Mouse (Mus musculus): ENCODE results near the gene Tgfbr3.
"Not testable (repeated sequence)": the region's sequence is repeated elsewhere in the genome, so short reads cannot be mapped to it uniquely, and the experiment has no call there.

The Tgfbr3 gene

DNA sequence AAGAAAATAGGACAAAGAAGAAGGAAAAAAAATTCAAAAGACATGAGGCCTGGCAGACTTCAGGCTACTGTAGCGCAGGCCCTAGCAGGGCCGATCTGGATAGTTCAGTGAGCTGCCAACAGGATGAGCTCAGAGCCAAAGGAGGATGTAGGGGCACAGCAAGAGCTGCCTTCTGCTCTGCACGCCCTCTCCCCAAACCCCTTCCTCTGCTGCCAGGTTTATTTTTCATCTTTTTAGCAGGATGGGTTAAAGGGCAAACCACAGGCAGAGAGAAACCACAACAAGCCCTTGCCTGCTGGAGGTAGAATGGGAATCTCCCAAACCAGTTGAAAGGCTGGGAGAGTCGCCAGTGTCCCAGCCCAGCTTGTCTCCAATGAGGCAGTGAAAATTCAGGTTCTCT lies 10.2 kb downstream of the Tgfbr3 start:
- DNase-seq (ENCODE audit: low spot score in 2 of 2), result no peak

DNA sequence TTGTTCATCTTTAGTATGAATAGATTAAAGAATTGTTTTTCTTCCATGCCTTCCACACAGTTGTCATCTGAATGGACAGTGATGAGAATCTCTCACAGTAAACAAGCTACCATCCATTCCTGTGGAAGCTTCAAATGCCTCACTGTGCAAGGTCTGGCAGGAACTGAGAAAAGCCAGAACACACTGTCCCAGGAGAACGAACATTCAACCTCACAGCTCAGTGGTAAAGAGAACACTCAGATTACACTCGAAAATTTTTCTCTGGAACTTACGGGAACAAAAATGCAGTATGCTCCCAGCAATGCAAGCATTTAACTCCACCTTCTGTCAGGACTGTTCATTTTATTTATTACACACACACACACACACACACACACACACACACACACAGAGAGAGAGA lies 13.2 kb downstream of the Tgfbr3 start:
- DNase-seq (ENCODE audit: low spot score in 2 of 2), result no peak

DNA sequence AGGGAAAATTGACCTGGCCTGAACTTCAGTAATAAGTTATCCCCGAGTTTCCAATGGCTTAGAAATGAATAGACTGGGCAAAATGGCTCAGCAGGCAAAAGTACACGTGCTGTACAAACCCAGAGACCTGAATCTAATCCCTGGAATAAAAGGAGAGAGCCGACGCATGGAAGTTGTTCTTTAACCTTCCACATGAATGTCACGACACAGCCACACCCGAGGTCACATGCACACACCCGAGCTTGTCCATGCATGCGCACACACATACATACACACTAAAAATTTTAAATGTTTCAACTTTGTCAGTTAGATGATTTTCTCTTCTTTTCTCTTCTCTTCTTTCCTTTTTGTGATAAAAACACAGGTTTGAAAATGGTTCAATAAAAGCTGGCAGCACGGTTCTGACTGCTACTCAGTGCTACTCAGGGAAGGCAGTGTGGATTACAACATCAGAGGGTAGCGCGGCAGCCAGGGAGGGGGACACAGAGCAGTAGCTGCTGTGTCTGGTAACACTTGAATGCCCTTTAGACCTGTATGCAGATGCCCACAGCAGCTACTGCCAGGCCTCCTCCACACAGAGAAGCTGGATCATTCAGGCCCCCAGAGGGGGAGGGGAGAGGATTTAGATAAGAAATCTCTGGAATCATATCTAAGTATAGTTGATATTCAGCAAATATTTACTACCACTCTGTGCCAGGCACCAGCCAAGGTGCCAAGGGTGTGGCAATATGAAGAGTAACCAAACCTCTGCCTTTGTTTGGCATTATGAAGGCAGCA lies 17.0 kb downstream of the Tgfbr3 start:
- no peak for DNase-seq (ENCODE audit: low spot score in 2 of 2)

DNA sequence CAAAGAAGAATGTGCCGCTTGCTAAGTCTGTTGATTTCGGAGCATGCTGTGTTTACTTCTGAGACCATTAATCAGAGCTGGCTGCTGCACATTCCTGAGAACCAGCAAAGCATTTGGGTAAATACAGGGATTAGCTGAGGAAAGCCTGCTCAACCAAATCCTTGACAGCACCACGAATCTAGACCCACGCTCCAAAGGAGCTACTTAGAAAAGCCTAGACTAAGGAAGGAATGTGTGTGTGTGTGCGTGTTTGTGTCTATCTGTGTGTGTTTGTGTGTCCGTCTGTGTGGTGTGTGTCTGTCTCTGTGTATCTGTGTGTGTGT lies 20.5 kb downstream of the Tgfbr3 start:
- DNase-seq (ENCODE audit: low spot score in 2 of 2), result no peak

DNA sequence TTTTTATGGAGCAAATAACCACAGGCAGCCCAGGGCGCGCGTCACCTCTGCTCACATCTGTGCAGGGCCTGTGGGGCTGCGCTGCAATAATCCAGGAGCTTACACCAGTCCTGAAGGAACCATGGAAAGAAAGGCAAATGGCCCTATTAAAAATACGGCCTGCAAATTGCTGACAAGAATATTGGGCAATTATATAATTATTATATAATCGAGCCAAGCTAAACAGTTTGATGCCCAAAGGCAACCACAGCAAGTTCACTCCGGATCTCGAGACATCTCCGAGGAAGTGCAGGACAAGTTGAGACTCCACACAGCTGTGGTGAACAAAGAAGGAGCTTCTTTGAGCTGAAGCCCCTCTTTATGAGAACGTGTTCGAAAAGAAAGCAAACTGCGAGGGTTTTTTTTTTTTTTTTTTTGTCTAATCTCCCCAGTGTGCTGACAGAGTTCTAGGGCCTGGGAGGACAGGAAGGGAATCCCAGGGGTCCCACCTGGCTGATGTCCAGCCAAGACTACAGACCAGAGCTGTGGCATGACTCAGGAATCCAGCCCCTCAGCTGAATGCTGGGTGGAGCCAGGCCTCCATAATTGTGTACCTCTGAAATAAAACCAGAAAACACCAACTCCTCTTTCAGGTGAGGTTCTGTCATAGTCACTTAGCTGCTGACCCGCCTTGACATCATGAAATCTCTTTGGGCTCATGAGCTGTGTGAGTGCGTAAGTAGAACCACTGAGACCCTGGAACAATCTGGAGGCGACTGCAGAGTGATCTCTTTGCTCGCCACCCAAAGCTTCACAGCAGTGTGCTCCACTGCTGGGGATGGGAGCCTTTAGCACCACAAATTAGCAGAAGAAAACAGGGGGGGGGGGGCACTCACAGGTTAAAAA lies 21.1 kb downstream of the Tgfbr3 start:
- DNase-seq (ENCODE audit: low spot score in 2 of 2), result no peak

DNA sequence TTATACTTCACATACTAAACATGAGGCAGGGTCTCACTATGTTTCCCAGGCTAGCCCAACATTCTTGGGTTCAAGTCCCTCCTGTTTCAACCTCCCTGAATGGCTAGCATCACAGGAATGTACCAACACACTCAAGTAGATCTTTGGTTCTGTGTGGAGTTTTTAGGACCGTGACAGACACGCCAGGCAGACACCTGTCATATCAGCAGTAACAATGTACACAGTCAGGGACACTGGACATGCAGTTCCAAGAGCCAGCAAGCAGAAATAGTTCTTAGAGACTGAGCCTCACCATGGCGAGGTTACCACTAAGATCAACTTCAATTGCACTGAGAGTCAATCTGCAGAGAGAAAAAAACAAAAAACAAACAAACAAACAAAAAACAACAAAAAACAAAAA lies 22.9 kb downstream of the Tgfbr3 start:
- DNase-seq (ENCODE audit: low spot score in 2 of 2), result no peak

DNA sequence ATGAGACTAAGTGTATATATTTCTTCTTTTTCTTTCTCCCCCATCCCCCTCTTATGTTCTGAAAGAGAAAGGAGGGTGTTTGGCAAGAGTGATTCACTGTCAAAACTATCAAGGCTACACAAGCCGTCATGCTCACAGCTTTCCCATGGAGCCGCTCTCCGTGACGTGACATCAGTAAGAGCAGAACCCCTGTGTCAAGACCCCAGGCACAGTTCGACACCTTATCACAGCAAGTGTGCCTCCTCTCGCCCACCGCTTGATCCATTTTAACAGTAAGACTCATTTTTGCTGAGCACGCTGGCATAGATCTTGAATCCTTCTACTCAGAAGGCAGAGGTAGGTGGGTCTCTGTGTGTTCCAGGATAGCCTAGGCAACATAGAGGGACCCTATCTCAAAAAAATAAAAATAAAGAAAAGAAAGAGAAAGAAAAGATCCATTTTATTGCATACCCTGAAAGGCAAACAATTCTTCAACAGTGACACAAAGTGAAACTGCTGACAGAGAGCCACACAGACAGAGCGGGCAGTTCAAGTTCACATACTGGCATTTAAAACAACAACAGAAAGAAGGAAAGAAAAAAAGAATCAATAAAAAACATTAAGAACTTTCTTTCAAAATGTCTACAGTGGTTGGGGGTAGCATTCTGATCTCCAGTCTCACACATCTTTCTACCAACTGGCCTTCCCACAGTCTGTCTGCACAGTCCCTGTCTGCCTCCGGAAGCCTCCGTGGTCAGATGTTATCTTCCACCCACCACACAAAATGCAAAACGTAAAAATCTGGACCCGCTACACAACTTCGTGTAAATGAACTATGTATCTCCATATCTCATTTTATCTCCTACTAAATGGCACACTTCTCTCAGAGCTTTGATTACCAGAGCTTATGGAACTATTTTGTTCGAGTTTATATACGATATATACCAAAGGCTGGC lies 24.7 kb downstream of the Tgfbr3 start:
- DNase-seq (ENCODE audit: low spot score in 2 of 2), result no peak

DNA sequence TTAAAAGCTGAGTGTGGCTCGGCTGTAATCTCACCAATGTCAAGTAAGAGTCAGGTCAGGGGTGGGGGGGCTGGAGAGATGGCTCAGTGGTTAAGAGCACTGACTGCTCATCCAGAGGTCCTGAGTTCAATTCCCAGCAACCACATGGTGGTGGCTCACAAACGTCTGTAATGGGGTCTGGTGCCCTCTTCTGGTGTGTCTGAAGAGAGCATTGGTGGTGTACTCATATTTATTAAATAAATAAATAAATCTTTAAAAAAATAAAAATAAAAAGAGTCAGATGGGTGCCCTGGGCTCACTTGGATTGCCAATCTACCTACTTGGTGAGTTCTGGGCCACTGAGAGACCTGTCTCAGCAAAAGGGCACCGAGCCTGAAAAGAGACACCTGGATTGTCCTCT lies 25.6 kb downstream of the Tgfbr3 start:
- no peak for DNase-seq (ENCODE audit: low spot score in 2 of 2)

DNA sequence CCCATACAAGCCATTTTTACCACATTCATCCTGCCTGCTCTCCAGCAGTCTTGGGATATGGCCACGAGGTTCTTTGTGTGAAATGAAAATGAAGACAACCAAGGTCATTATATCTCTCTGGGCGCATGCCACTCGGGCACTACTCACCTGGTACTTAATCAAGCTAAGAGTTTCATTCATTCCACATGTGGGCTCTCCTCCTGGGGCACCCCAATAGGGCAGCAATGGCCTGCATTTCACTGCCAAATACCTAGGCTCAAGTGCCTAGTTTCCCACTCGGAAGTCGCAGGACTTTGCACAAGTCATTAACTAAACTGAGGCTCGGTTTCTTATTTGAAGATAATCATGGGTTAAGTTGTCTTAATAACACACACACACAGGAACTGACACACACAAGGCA lies 27.5 kb downstream of the Tgfbr3 start:
- DNase-seq (ENCODE audit: low spot score in 2 of 2), result no peak

DNA sequence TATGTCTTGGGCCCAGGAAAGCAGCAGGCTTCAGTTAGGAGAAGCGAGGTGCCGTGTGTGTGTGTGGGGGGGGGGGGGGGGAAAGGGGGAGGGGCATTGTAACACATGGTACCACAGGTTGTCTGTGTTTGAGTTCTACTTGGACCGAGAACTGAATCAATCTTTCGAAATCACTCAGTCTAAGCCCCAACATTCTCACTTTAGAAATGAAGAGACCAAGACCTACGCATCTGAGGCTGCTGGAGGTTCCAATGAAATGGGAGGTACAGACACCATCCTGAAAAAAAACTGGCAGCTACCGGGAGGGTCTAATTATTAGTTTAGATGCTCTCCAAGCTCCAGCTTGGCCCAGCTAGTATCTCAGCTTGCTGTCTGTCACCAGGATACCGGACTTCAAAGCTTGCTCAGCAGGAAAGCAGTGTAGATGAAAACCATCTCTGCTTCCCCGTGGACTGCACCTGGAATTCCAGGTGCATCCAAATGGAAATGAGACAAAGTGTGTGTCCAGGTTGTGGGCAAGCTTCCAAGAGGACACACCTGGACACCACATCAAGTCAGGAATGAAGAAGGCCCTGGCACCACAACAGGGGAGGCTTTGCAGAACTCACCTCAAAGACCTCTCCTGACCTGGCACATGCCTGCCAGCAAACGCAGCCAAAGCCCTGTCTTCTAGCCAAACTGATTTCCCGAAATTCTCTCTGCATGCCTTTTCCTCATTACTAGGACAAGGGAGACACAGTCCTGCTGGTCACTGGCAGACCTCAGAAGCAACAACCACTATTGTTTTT lies 28.5 kb downstream of the Tgfbr3 start:
- DNase-seq (ENCODE audit: low spot score in 2 of 2), result no peak

DNA sequence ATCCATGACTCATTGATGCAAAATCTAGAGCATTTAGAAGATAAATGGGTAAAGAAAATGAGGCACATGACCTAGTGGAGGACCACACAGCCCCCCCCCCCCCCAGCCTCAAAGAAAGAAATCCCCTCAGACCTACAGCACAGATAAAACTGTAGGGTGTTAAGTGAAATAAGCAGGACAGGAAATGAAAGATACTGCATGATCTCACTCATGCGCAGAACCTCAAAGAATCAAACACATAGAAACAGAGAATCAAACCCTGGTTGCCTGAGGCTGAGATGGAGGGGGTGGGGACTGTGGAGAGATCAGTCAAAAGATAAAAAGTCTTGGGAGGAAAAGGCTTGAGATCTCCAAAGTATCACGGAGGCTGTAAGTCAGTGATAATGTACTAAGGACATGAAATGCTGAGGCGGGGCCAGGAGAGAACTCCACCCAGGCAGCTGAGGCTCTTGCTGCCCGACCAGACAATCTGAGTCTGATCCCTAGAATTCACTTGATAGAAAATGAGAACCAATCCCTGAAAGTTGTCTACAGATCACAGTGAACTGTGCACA lies 29.9 kb downstream of the Tgfbr3 start:
- no peak for DNase-seq (ENCODE audit: low spot score in 2 of 2)

DNA sequence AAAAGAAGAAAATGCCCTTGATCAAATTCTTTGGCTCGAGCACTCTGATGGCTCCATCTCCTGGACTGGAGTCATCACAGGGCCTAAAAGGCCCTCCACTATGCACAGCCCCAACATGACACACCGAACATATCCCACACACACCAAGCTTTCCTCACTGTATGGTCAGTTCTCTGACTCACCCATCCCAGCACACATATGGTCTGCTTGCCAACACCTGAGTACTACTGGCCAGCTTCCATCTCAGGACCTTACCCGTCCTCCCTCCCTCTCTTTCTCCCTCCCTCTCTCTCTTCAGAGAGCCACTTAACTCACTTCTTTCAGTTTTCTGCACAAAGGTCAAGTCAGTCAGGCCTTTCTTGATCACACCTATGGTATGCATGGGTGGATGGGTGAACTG lies 36.0 kb downstream of the Tgfbr3 start:
- no peak for DNase-seq (ENCODE audit: low spot score in 2 of 2)

DNA sequence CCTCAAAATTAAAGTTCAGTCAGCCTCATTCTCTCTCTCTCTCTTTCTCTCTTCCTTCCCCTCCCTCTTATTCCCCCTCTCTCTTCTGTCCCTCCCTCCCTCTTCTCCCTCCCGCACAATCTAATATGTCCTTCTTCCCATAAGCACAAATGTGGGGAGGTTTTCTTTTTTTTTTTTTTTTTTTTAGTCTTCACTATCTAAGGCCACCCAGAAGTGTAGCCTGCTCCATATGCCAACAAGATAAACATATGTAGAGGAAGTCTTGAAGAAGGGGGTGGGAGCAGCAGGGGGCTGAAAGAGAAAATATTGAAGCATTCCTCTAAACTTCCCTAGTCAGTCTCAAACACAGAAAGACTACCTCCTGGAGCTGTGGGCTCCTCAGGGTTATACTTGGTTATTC lies 37.0 kb downstream of the Tgfbr3 start:
- DNase-seq (ENCODE audit: low spot score in 2 of 2), result no peak

DNA sequence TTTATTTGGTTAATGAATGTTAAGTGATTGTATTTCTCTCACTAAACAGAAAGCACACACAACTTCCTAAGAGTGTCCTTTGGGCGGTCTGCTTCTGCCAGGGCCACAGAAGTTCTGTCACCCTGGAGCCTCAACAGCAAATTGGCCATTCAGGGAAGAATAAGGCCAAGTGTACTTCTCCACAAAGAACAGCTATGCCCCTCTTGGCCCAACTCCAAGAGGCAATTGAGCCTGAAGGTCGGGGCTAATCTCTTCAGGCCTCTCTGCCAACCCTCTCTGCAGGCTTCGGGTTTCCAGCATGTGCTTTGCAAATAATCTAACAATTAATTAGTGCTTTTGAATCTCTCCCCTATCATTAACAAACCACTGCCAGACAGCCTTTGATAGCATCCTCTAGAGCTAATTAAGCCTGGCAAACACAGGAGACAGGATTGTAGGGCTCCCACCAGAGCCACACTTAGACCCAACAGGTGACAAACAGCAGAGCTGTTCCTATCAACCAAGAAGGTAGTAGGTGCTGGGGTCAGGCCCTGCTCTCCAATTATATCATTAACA lies 37.6 kb downstream of the Tgfbr3 start:
- peak; percentile 51 to 55 for DNase-seq (ENCODE audit: low spot score in 2 of 2)

DNA sequence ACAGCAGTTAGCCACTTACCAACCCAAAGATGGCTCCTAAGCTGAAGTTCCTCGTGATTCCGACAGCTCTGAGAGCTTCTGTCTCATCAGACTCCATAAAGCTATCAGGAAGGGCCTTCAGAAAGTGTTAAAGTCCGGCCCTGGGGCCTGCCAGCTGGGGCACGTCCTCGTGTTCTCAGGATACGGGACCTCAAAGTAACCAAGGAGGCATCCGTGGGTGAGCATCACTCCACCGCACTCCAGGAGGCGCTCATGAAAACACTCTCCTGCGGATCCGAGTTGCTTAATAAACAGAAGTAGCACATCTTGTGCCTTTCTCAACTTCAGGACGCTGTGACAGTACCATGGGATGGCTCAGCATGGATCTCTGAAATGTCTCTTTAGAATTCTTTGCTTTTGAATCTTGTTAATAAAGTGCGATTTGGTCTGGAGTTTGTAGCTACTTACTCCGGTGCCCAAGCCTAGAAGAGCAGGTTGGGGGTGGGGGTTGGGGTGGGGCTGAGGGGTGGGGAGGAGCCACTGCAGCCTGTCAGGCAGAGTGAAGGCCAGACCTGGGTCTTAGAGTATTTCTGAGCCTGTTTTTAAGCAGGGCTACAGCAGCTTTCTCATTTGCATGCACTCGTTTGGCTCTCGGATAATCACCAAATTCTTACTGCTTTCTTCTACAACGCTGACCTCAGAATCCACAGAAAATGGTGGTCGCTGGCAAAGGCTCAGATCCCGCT lies 38.7 kb downstream of the Tgfbr3 start:
- no peak for DNase-seq (ENCODE audit: low spot score in 2 of 2)

DNA sequence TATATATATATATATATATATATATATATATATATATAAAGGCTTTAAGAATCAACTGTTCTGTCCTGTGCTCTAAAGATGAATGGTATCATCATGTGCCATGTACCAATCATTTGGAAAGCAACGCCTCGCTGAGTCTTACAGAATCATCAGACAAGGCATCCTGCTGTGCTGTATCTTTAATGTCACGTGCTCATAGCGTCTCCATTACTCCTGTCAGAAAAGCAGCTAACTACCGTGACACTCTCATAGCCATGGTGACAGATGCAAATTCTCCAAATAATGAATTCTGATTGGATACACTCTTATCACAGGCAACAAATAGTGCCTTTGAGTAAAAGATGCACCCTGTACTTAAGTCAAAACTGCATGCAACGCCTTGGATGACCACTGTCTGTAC lies 40.7 kb downstream of the Tgfbr3 start:
- no peak for DNase-seq (ENCODE audit: low spot score in 2 of 2)

DNA sequence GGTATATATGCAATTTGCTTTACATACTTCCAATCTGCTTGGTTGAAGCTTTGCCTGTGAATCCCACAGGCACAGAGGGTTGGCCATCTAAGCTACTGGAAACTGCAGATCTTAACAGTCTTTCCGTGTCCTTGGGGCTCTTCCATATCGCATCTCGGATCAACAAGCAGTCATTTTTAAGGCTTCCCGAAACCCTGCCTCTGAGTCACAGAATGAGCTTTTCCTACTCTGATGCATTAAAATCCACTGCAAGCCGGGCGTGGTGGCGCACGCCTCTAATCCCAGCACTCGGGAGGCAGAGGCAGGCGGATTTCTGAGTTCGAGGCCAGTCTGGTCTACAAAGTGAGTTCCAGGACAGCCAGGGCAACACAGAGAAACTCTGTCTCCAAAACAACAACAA lies 41.1 kb downstream of the Tgfbr3 start:
- DNase-seq (ENCODE audit: low spot score in 2 of 2), result not testable (repeated sequence)

DNA sequence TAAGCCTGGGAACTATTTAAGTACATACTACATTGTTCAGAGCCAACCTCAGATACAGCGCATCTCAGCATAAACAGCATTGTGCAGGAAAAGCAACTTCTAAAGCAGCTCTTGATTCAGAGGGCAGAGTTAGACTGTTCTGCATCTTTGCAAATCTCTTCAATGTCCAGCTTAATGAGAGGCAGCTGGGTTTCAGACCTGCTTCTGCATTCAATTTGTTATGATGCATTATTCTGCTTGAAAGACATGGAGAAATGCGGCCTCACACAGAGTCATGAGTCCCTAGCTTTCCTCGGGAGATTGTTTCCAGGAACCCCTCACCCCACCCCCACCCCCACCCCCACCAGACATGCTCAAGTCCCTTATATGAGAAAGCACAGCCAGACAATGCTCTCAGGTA lies 41.6 kb downstream of the Tgfbr3 start:
- no peak for DNase-seq (ENCODE audit: low spot score in 2 of 2)

DNA sequence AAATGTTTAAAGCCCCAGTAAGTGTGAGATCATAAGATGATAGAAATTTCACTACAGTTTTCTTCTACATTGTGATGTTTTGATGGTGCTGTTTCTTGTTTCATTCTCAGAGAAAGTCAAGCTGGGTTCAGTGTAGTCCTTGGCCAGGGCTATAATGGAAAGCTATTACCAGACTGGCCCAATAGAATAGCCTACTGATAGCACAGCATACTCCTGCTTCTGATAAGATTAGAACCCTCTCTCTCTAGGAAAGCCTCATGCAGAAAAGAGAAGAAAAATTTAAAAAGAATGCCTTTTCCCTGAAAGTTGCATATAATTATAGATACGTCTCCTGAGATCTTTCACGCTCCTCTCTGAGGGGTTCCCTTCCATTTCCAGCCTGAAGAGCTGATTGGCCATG lies 46.0 kb downstream of the Tgfbr3 start:
- DNase-seq (ENCODE audit: low spot score in 2 of 2), result no peak

DNA sequence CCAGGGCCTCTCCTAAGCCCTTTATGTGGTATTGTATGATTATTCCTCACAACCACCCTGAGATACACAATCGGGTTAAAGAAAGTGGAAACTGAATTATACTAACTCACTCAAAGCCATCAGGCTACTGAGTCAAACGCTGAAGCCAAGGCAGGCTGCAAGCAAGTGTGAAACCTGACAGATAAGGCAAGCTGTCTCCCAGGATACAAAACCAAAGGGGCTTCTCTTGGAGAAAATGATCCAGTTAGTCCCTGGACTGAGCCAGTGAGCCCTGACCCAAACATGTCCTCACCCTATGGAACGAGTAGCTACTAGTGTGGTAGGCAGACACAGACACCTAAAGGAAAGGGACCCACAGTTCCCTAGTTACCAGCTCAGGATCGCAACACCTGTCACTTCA lies 46.4 kb downstream of the Tgfbr3 start:
- DNase-seq (ENCODE audit: low spot score in 2 of 2), result no peak

All from frontal cortex, postnatal 10 days (tissue).